Mouse (Mus musculus) mature B cell (primary cell): Measurements from ENCODE around the gene Tmem178b.

Experiments
- in situ Hi-C: fragments of 300-500 bp; cut with MboI; formaldehyde crosslinking; loops from 2 replicates; pipeline ENCODE4 v1.14.3; 2019

The Tmem178b gene

DNA sequence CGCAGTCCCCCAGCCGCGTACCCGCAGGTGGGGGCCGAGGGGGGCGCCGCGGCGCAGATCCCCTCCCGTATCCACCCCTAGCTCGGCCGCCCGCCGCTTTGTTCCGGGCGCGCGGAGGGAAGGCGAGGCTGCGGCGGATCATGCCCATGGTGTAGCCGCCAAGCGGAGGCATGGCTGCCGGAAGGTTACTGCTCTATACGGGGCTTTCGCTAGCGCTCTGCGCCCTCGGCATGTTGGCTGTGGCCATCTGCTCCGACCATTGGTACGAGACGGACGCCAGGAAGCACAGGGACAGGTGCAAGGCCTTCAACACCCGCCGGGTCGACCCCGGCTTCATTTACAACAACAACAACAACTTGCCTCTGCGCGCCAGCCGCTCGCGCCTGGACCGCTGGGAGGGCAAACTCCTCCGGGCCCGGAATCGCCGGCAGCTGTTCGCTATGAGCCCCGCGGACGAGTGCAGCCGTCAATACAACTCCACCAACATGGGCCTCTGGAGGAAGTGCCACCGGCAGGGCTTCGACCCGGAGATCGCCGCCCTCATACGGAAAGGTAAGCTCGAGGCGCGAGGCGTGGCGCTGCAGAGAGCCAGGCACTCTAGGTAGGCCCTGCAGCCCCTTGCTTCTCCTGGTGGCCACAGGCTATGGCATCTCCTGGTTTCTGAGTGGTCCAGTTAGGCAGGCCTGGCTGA lies at the start of gene Tmem178b:
Tmem178b (plus strand) TSS at position 371 of the 691 bp plus-strand sequence.
- in situ Hi-C loops: no loop called here

DNA sequence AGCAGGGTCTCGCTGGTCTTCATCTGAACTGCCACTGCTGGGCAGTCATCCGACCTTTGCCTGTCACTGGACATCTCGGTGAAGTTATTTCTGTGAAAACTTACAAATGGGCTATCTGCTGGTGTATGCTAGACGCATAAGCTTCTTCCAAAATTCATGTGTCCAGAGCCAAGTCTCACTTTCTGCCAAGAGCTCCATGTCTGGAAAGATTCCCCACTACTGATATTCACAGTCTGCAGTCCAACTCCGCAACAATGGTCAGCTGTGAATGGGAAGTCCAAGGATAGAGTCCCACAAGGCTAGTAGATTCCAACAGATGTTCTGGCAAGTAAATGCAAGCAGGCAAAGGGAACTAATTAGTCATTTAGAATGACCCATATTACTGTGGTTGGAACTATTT lies 44.3 kb upstream of the Tmem178b start:
- in situ Hi-C loops: no loop called here

DNA sequence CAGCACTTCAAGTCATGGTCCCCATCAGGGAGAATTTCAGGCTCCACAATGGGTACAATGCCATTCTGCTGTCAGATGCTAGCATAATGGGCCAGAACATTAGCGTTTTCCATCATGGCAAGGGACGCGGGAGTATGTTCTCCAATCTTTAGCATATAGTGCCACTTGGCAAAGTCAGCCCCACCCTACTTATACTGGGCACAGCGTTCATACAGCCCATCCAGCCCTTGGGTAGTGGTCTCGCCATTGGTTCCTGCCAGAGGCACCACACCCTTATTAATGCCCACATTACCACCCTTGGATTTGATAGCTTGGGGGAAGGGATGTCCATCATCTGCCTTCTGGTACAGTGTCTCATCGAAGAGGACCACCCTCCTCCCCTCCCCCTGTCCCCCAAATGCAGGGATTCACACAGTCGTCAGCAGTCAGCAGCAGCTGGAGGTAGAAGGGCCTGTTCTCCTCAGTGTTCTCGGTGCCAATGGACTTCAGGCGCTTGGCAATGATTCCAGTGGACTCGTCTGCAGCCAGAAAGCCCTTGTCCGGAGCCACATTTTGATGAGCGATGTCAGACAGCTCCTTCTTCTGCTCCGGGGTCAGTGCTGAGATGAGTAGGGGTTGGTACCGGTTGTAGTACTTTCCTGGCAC lies 29.3 kb upstream of the Tmem178b start:
- in situ Hi-C loops: no loop called here

DNA sequence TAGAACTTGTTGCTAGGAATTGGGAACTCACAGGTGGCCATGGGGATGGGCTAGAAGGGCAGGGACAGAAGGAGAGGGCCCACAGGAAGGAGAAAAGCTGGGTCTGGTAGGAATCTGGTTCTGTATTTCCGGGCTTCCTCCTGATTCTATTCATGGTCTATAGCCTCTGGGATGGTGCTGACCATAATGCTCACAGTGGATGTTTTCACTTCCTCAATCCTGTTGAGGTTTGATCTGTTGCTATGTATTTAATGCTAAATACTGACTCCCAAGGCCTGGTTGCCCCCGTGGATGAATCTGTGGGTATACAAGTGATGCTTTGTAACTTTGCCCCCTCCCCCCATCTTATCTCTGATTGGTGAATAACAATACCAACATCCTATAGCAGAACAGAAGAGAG lies 25.5 kb upstream of the Tmem178b start:
- in situ Hi-C loops: no loop called here

DNA sequence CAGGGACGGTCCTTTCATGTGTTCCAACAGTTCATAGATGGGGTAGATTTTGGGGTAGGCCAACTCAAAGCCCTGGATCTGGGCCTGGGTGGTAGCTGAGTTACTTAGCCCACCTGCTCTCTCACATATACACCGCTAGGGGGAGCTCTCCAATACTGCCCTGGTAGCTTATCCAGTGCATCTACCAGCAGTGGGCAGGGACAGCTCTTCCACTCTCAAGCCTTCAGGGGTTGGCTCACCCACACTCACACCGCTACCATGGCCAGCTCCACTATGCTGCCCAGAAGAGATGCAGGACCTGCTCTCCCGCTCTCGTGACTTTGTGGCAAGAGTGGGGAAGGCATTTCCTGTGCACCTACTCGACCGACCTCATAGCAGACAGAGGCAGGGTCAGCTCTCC lies 24.3 kb upstream of the Tmem178b start:
- in situ Hi-C loops: no loop called here

DNA sequence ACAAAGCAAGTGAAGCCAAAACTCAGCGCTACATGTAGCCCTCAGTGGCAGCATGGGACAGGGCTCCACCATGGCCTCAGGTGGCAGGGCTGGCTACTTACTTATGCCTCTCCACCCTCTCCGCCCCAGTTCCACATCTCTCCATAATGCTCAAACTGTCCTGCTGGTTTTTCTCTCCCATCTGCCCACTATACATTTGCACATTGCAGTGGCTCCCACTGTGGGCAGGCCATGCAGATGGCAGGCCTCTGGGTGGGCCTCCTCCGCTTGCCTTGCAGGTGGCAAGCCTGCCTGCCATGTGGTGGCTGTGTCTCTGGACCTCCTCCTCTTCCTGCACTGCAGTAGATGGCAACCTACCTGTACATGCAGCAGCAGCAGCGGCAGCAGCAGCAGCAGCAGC lies 23.4 kb upstream of the Tmem178b start:
- in situ Hi-C loops: no loop called here

DNA sequence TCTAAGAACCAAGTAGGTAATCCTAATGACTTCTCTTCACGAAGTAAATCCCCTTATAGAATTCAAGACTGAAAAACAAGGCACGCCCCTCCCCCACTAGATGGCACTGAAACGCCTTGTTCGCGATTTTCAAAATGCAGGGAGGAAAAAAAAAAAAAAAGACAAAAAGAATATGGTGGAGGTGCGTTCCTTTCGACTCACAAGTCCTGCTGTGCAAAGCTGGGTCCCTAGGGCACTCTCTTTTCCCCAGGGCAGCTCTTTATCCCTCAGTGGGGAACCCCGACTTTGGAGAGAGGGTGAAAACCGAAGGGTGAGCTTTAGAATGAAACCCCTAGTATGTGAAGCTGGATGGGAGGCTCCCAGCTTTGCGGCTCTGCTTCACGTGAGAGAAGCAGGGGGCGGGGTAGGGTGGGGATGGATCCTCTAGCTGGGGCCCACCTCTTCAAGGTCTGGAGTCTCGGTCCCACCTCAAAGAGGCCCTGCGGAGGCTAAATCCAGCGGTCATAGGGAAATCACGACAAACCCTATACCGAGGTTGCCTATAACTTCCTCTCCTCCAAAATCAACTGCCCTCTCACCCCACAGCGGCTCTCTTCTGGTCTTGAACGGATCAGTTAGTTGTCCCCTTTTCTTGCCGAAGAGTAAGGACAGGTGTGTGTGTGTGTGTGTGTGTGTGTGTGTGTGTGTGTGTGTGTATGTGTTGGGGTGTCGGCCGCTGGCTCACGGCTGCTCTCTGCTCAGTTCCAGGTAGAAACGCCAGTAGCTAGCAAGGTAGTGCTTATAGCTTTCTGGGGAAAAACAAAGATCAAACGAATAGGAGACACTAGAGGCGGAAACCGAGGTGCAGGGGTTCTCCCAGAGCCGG lies 2.6 kb upstream of the Tmem178b start:
- in situ Hi-C loops: no loop called here

DNA sequence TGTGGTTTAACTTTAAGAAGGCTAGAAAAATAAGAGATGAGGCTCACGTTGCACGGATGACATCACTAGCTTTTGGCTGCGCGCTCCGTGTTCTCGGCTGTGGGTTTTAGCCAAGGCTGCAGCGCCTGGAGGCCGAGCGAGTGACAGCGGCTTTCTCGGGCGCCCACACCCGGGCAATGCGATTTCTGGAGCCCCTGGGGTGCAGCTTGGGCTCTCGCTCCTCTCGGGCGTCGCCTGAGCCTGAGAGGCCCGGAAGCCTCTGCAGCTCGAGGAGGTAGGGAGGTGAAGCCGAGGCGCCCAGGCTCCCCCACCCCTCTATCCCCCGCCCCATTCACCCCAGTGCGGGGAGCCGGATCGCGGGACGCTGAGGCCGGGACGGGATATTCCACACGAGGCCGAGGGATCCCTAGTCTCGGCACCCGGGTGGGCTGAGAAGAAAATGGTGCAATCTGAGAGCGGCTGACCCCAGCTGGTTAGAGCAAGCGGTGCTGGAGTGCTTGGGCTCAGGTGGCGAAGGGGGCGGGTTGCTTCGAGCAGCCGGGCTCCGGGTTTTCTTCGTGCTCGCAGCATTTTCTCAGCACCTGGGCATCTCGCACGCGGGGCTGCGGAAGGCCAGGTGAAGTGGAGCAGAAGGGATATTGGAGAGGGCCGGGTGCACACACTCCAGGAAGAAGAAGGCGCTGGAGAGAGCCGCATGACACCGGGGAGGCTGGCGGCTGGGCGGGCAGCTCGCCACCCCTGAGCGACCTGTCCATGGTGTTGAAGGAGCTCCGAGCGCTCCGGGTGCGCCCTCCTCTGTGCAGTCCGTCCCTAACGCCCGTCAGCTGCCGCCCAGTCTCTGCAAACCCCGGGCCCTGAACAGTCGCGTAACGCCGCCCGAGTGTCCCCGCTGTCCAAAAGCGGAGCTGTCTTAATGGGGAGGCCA lies 1.4 kb upstream of the Tmem178b start:
- in situ Hi-C loops: no loop called here

DNA sequence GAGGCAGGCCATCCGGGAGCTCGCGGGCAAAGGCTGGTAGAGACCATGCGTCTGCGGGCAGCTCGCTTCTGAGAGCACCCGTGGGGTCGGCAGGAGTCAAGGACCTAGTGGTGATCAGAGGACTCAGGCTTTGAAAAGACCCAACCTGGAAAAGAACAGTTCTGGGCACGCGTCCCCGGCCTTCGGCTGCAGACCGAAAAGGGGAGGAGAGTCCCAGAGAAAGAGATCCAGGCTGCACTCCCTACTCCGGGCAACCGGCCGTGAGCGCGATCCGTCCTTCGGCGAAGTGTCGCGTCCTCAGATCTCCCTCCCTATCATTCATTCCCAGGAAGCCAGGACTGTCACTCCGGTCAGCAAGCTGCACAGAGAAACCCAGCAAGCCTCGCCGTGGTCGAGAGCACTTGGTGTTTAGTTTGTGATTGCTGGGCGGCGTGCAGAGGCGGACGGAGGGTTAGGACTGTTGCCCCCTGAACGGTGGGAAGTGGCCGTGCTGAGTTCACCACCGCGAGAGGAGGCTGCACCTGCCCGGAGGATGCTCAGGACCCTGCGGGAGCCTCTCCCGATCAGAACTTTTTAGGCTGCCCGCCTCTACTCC lies 668 bp upstream of the Tmem178b start:
- in situ Hi-C loops: no loop called here

DNA sequence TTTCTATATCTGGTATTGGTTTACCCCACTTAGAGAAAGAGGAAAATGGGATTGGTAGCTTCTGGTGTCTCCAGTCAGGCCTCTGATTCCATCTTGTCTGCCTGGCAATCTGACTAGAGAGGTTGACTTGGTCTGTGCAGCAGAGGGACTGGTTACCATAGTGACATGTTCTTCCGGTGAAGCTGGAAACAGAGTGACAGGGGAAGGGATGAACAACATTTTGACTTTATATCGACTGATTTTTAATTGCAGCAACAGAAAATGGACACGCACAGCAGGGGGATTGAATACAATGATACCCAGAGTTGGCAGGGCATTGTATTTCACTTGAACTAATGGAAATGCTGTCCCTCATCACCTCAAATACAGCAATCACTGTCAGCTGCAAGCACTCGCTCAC lies 2.1 kb downstream of the Tmem178b start:
- in situ Hi-C loops: no loop called here

DNA sequence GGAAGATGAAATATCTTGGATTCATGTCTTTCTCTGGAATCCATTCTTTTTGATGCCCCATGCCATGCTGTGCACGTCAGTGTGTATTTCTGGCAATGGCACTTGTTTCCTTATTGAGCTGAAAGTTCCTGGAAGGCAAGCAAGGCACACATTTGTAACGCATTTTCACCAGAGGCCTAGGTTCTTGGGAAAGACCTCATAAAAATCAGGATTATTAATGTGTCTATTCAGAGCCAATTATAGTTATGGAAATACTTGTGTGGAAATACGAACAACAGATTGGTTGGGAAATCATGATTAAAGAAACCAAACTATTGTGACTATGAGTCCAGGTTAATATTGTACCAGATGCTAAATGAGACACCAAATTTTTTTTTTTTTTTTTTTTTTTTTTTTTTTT lies 3.4 kb downstream of the Tmem178b start:
- in situ Hi-C loops: no loop called here

DNA sequence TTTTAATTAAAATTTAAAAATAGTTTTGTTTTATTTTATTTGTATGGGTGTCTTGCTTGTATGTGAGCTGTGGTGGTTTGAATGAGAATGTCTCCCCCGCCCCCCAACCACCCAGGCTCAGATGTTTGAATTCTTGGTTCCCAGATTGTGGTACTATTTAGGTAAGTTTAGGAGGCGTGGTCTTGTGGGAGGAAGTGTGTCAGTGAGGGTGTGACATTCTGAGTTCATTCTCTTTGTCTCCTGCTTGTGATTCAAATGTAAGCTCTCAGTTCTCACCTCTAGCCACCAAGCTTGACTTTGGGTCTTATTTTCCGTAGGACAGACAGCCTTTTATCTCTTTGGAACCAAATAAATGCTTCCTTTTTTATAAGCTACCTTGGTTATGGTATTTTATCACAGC lies 17.7 kb downstream of the Tmem178b start:
- in situ Hi-C loops: no loop called here

DNA sequence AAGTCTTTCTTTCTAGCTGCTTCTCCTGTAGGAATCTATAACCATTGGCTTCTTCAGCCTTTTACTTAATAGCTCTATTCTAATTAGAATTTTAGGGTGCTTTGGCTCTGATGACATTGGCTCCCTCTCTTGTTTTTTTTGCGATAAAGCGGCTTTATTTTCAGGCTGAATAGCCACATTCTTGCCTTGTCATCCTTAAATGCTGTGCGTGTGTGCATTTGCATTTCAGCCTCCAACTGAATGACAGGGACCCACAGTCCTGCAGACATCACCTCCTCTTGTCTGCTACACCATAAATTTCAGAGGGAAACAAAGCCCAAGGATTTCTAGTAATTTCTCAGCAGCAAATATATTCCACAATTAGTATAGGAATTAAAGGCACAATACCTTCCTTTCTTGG lies 23.4 kb downstream of the Tmem178b start:
- in situ Hi-C loops: no loop called here

DNA sequence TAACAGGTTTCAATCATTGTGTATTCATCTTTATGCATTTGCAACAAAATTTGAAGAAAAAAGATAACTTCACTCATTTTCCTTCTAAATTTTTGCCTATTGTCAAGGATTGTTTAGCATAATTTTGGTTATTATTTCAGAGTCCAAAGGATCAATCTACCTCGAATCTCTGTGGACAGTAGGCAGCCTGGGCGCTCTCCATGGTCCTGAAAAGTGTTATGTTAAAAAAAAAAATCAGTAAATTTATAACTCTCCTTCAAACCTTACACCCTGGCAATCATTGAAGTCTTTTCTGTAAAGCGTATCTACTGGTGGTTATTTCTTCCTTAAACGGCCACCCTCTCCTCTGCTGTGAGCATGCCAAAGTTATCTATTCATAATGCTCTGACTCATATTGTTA lies 26.2 kb downstream of the Tmem178b start:
- in situ Hi-C loops: no loop called here

DNA sequence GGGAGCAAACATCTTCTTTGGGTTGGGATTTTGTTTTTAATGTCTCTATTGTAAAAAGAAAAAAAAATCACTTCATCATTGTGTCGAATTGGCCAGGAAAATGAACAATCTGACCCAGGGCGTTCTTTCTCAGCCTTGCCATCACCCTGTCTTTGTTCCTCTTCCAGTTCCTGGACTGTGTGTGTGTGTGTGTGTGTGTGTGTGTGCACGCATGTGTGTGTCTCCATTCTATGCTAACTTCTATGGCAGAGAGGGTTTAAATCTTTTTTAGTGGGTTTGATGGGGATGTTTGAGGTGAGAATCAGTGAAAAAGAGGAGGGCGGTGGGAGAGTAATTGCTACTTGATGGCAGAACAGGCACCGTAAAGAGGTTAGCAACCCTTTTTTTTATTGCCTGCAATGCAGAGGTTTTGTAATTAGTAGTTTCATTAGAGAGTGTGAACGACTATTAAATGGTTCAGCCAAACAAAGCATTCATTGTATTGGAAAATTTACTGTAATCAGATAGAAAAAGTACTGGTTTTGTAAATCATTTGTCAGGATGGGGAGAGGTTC lies 30.2 kb downstream of the Tmem178b start:
- in situ Hi-C loops: no loop called here

DNA sequence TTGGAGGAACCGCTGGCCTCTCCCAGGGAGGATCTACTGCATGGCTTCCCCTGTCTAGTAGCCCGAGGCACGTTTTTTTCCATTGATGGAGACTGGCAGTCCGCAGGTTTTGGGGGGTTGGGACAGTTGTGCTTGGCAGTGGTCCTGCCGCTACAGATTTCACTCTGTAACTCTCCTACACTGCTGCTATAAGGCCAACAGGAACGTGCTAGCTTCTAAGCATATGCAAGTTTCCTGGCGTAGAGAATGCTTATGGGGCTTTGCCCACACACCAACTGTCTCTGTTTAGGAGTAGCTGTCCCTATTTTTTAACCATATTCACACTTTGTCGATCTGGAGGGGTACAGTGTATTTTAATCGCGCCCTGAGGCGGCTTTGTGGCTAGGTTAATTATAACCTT lies 30.8 kb downstream of the Tmem178b start:
- in situ Hi-C loops: no loop called here

DNA sequence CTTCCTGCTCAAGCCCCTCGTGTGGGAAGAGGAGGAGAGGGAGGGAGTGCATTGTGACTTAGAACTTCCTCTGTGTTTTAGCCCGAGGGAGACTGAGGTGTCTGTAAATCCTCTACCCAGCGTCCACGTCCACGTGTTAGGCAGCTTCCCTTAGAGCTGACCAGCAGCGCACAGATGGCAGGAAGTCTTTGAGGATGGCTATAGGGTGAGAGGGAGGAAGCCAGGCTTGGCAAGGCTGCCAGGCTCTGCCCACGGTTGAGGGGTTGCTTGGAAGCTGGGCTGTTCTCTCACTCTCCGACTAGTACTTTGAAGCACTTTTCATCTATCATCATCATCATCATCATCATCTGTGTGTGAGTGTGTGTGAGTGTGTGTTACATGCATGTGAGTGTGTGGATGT lies 41.9 kb downstream of the Tmem178b start:
- in situ Hi-C loops: no loop called here

DNA sequence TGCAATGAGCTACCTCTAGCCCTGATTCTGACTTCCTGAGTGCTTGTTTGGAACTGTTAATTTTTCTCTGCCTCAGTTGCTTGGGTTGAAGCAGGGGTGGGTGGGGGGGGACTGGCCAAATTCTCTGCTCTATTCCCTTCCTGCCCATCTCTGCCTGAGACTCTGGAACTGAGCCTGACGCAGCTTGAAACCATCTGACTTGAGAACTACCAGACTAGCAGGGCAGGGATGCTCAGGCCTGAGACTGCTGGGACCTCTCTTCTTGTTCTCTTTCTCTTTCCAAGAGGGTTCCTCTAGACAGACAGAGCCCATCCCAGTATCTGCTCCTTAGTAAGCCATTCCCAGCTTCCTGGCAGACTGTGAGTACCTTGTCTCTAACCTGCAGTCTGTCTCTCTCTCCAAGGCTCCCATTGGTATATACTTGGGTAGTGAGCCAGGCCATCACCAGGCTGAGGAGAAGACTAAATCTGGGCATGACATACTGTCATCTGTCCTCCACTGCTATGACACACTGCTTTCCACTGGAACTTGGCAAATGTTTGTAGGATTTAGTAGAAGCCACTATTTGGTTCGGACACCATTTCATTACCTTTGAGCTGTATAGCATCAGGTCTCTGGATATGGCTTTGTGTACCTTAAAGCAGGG lies 42.7 kb downstream of the Tmem178b start:
- in situ Hi-C loops: no loop called here

DNA sequence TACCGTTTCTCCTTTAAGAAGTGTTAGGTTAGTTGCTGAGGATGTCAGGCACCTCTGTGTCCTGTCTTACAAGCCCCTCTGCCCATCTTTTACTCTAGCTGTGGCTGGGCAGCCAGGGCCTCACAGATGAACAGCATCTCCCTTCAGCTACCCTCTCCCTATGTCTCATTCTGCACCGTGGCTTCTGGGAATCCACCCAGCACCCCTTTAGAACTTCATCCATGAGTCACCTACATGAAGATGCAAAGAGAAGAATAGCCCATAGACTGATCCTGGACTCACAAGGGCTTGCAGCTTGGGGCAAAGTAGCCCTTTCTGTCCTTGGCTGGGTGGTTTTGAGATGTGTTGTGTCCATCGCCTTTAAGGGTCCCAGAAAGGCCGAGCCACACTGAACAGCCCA lies 43.4 kb downstream of the Tmem178b start:
- in situ Hi-C loops: no loop called here

DNA sequence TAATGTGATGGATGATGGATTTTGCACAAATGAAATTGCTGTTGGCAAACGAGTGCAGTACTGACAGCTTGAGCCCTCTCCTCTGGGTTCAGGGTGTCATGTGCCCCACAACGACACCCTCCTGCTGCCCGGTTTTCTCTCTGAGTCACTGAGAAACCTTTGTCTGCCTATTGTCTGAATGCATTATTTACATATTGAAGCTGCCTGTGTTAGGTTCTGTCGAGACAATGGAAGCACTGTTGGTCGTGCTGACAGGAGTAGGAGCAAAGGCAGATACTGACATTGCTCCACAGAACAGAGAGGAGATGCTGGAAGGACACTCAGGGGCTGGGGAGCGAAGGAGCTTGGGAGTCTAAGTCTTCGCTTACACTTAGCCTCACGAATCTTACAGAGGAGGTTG lies 44.2 kb downstream of the Tmem178b start:
- in situ Hi-C loops: no loop called here

DNA sequence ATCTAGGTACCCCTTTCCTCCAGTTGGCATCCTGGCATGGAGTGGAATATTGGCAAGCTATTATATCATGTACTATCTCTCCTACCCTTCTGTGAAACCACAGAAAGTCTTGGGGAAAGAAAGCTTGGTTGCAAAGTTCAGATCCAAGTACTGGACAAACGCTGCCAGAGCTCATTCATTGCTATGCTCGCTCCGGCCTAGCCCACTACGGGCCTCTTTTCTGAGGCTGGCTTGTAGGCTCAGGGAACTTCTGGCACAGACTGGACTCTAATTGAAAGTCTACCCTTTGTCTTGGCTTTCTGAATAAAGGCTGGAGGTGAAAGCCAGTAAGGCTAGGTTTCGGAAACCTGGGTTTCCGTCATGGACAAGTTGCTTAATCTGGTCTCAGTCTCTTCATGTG lies 44.7 kb downstream of the Tmem178b start:
- in situ Hi-C loops: no loop called here
